Mouse (Mus musculus) forebrain, postnatal 0 days (tissue): ENCODE data around the gene C8b. TPM values are rescaled to one million over a fixed set of nuclear protein-coding genes. Genes with fewer than 3 reads are reported as not detected.

ENCODE experiments used
- ATAC-seq: fragments of 200-750 bp; cut with Nextera tagmentation; 2 replicates; pipeline ENCODE4 v1.8.0; 2017; ENCODE audit warnings: mild to moderate bottlenecking, moderate library complexity
- DNase-seq: peaks from one replicate; pipeline ENCODE4 v3.0.0-alpha.2; 2015
- H3K27ac ChIP-seq: fragments of 300-500 bp; sonication (generic); 2 replicates; pipeline ENCODE4 v1.5.1; 2014; ENCODE audit warnings: low read depth, mild to moderate bottlenecking, antibody characterized with exemption, low read length, moderate library complexity, mixed read lengths
- H3K27me3 ChIP-seq: fragments of 300-500 bp; sonication (generic); 2 replicates; pipeline ENCODE4 v1.6.1; 2014; ENCODE audit warnings: mild to moderate bottlenecking, low read length, mixed read lengths; ENCODE audit not compliant: insufficient read depth
- H3K36me3 ChIP-seq: fragments of 300-500 bp; sonication (generic); 2 replicates; pipeline ENCODE4 v1.6.1; 2014; ENCODE audit warnings: mild to moderate bottlenecking, moderate library complexity; ENCODE audit not compliant: insufficient read depth
- H3K4me1 ChIP-seq: fragments of 300-500 bp; sonication (generic); 2 replicates; pipeline ENCODE4 v1.6.1; 2014; ENCODE audit warnings: antibody characterized with exemption; ENCODE audit not compliant: insufficient read depth
- H3K4me2 ChIP-seq: fragments of 300-500 bp; sonication (generic); 2 replicates; pipeline ENCODE4 v1.6.1; 2014; ENCODE audit warnings: low read depth, mild to moderate bottlenecking, moderate library complexity
- H3K4me3 ChIP-seq: fragments of 300-500 bp; sonication (generic); 2 replicates; pipeline ENCODE4 v1.5.1; 2014; ENCODE audit warnings: low read depth, low read length, mixed read lengths
- H3K9ac ChIP-seq: fragments of 300-500 bp; sonication (generic); 2 replicates; pipeline ENCODE4 v1.6.1; 2014; ENCODE audit warnings: mild to moderate bottlenecking
- H3K9me3 ChIP-seq: fragments of 300-500 bp; sonication (generic); 2 replicates; pipeline ENCODE4 v1.6.1; 2016; ENCODE audit warnings: low read length
- CTCF ChIP-seq: sonication (generic); IDR thresholded peaks from 2 replicates; pipeline ENCODE4 v1.5.1; 2016; ENCODE audit warnings: antibody characterized with exemption, control low read depth, low read depth
- WGBS: fragments of 180-500 bp; shearing (Covaris S2); extraction: QIAGEN DNeasy Blood & Tissue Kit; methylation state at CpG from one replicate; pipeline ENCODE4 v1.1.7; 2014; 5-methylcytosine and 5-hydroxymethylcytosine counted together
- polyA plus RNA-seq: library from polyadenylated mRNA; unstranded; fragments of >200 nt; fragmentation: Nextera tagmentation; extraction: Ambion mirVana; gene quantifications from 2 replicates; pipeline ENCODE4 v1.2.1, GENCODE M21; 2015
- total RNA-seq: library from RNA; depleted of rRNA; stranded (reverse); fragments of >200 nt; gene quantifications from 2 replicates; pipeline ENCODE4 v1.2.3, GENCODE M21; 2014

Gene C8b
- total and polyA plus RNA-seq, 2 experiments from 2014 or later: 0.16 to 0.86 TPM

DNA sequence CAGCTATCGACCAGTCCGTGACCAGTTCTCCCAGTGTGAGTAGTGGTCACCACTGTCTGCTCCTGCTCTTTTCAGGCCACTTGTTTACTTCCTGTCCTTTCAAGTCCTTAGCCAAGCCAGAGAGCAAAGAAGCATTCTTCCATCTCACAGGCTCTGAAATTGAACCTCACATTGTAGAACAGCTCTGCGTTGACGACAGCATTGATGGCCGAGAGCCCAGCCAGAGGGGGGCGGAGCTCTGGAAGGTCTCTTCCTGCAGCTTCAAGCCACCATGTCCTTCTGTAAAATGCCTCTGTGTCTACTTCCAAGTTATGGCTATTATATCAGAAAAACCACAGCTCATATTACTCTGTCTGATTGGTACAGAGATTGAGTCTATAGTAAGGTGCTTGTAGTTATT lies 19.6 kb upstream of the C8b start:
- no peak overlapping the region for H3K9ac ChIP-seq
- no peak overlapping the region for H3K27ac ChIP-seq
- ATAC-seq: peak; percentile 43
- WGBS: 49% methylated on average over 6 of the region's 6 CpGs
- peak; percentile 41 for DNase-seq
- no peaks in the 10 kb centered on the region for H3K9me3 ChIP-seq
- no peaks in the 10 kb centered on the region for H3K4me1 ChIP-seq
- H3K27me3 ChIP-seq: no peaks in the 10 kb centered on the region
- no peak overlapping the region for H3K4me2 ChIP-seq
- H3K4me3 ChIP-seq: no peak overlapping the region
- no peak for TF ChIP-seq CTCF
- H3K36me3 ChIP-seq: peaks cover 4% of the 10 kb centered on the region; the same call in 1 of the 2 replicates

DNA sequence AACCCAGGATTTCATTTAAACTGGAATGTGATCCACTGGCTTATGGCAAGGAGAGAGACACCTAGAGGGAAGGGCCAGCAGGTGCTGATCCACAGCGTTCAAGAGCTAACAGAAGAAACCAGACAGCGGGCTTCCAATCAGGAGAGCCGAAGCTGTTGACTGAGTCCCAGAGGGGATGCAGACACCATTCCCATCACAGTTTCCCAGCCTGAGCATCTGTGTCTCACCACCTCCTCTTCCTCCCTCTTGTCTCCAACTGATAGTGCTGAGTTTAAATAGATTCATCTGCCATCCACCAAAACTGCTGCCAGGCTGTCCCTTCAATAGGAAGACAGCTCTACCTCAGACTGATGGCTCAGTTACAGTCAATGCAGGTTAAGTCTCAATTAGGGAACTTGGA lies 12.0 kb upstream of the C8b start:
- Histone ChIP-seq H3K4me1 (no peaks in the 10 kb centered on the region), H3K27ac (no peak overlapping the region), H3K9me3 (no peaks in the 10 kb centered on the region), H3K9ac (no peak overlapping the region), H3K27me3 (no peaks in the 10 kb centered on the region), H3K36me3 (no peaks in the 10 kb centered on the region), H3K4me2 (no peak overlapping the region), H3K4me3 (no peak overlapping the region)
- TF ChIP-seq CTCF: no peak
- no peak for ATAC-seq
- no peak for DNase-seq
- 81% methylated on average over 3 of the region's 3 CpGs for WGBS

DNA sequence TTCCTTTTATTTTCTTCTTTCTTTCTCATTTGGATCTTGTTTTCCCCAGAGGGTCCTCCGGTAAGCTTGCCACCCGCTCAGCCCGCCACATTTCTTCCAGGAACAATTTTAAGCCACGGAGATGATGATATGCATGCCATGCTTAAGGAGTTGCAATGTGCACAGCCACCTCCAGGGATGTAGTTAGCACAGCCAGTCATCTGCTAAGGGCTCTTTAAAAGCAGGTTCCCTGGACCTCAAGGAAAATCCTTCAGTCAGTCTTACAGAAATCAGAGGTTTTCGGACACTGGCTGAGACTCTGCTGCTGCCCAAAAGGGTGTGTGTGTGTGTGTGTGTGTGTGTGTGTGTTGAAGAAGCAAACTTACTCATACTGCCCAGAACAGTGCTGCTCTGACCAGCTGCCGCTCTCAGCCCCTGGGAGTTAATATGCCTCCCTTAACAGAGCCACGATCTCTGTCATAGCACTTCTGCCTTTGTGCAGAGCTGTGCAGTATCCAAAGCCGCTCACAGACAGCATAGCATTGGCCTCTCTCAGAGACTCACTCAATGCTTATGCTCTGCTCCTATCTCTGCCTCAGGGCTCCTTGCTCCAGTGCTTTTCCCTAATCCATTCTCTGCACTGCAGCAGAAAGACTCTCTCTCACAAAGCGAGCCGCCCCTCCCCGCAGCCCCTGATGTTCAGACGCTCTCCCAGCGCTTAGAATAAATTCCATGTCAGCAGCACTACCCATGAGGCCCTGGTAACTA lies 5.1 kb upstream of the C8b start:
- Histone ChIP-seq H3K36me3 (no peaks in the 10 kb centered on the region), H3K4me1 (peaks cover 3% of the 10 kb centered on the region; the same call in 1 of the 2 replicates), H3K9me3 (no peaks in the 10 kb centered on the region), H3K9ac (no peak overlapping the region), H3K4me2 (no peak overlapping the region), H3K27ac (no peak overlapping the region; the same call in 1 of the 2 replicates), H3K27me3 (no peaks in the 10 kb centered on the region), H3K4me3 (no peak overlapping the region)
- 40% methylated on average over 13 of the region's 13 CpGs for WGBS
- DNase-seq: peak; percentile 30
- TF ChIP-seq CTCF: peak; percentile 39; the same call in 1 of the 2 replicates
- peak; percentile 74 for ATAC-seq

DNA sequence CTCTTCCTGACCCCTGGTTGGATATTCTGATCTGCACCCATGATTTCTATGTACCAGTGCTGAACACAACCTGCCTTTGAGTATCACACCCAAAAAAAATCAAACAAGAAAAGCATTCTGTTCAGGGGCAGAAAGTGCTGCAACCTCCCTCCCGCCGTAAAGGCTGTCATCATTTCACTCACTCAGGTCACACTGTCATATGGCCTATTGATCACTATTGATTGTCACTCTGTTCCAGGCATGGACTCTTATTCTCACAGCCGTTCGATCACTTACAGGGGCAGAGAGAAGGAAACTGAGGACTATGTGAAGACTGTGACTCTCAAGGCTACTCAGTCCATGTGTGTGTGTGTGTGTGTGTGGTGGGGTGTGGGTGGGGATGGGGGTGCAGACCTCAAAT lies 2.1 kb downstream of the C8b start:
- no peaks in the 10 kb centered on the region for H3K36me3 ChIP-seq
- H3K9ac ChIP-seq: no peak overlapping the region
- H3K9me3 ChIP-seq: no peaks in the 10 kb centered on the region
- H3K4me2 ChIP-seq: no peak overlapping the region
- 92% methylated on average over 4 of the region's 4 CpGs for WGBS
- no peaks in the 10 kb centered on the region for H3K27me3 ChIP-seq
- DNase-seq (no peak), ATAC-seq (no peak)
- no peaks in the 10 kb centered on the region for H3K4me1 ChIP-seq
- no peak for TF ChIP-seq CTCF
- no peak overlapping the region for H3K4me3 ChIP-seq
- H3K27ac ChIP-seq: no peak overlapping the region

DNA sequence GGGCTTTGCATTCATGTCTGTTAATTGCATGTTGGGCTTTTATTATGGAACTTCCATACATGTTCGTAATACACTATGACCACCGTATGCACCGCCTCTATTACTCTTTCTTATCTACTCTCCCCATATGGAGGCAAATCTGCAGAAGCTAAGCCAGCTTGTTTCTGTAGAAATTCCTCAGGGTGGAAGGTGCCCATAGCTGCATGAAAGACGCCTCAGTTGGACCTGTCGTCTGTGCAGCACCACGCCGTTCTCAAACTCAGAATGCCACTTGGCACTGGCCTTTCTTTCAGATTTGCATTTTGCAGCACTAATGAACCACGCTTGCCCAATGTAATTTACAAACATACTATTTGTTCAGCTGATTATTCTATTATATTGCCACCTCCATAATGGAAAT lies 3.5 kb downstream of the C8b start:
- no peaks in the 10 kb centered on the region for H3K9me3 ChIP-seq
- DNase-seq (no peak), ATAC-seq (no peak)
- no peak overlapping the region for H3K27ac ChIP-seq
- WGBS: 46% methylated on average over 8 of the region's 8 CpGs
- H3K4me2 ChIP-seq: no peak overlapping the region
- H3K27me3 ChIP-seq: no peaks in the 10 kb centered on the region
- no peak overlapping the region for H3K9ac ChIP-seq
- no peak for TF ChIP-seq CTCF
- H3K4me1 ChIP-seq: no peaks in the 10 kb centered on the region
- H3K4me3 ChIP-seq: no peak overlapping the region
- H3K36me3 ChIP-seq: no peaks in the 10 kb centered on the region

DNA sequence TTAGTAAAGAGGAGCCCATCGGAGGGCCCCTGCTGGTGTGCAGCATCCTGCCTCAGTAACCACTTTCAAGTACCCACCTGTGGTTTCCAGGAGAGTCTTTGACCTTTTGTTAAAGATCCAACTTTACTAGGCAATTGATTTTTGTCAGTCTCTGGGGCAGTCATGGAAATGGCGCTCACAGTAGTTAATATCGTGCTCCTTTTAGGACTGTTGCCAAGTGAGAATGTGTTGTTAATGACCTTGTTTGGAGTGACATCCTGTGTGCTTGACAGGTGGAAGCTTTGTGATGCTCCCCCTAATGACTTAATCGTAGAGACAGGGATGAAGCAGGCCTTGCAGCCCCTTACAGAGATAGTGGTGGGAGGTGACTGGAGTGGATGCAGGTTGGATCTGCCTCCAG lies 4.2 kb downstream of the C8b start:
- no peak overlapping the region for H3K9ac ChIP-seq
- ATAC-seq (no peak), DNase-seq (no peak)
- no peaks in the 10 kb centered on the region for H3K9me3 ChIP-seq
- no peak overlapping the region for H3K4me3 ChIP-seq
- WGBS: 40% methylated on average over 4 of the region's 4 CpGs
- no peak overlapping the region for H3K4me2 ChIP-seq
- no peak for TF ChIP-seq CTCF
- H3K36me3 ChIP-seq: no peaks in the 10 kb centered on the region
- no peak overlapping the region for H3K27ac ChIP-seq
- H3K27me3 ChIP-seq: no peaks in the 10 kb centered on the region
- no peaks in the 10 kb centered on the region for H3K4me1 ChIP-seq

DNA sequence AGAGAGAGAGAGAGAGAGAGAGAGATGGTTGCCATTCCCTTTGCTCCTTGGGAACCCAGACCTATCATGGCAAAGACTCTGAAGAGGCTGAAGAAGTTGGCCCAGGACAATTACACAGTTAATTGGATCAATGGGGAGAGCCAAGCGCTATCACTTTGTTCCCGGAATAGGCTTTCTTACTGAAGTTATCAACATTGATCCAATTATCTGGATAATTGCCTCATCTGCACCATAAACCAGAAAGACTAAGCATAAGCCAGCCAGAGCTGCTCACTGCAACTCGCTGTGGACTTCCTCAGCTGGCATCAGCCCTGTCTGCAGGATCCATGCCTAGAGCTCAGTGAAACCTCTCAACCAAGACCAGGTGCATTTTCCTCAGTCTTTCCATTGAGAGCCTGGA lies 9.5 kb downstream of the C8b start:
- whole genome bisulfite sequencing: 25% methylated on average over 3 of the region's 3 CpGs
- ATAC-seq (no peak), DNase-seq (no peak)
- no peak overlapping the region for H3K4me3 ChIP-seq
- H3K4me1 ChIP-seq: no peaks in the 10 kb centered on the region
- H3K9me3 ChIP-seq: no peaks in the 10 kb centered on the region
- no peak overlapping the region for H3K9ac ChIP-seq
- no peak for TF ChIP-seq CTCF
- no peaks in the 10 kb centered on the region for H3K27me3 ChIP-seq
- H3K4me2 ChIP-seq: no peak overlapping the region
- no peaks in the 10 kb centered on the region for H3K36me3 ChIP-seq
- H3K27ac ChIP-seq: no peak overlapping the region
